Mouse (Mus musculus): ENCODE measurements around the gene Dennd2a. TPM values are rescaled to one million over a fixed set of nuclear protein-coding genes. Genes with fewer than 3 reads are reported as not detected.
"Not testable (repeated sequence)": the region's sequence is repeated elsewhere in the genome, so short reads cannot be mapped to it uniquely, and the experiment has no call there.

Dennd2a gene
- polyA plus RNA-seq, 1 experiment from 2014 or later, result 1.5 TPM

DNA sequence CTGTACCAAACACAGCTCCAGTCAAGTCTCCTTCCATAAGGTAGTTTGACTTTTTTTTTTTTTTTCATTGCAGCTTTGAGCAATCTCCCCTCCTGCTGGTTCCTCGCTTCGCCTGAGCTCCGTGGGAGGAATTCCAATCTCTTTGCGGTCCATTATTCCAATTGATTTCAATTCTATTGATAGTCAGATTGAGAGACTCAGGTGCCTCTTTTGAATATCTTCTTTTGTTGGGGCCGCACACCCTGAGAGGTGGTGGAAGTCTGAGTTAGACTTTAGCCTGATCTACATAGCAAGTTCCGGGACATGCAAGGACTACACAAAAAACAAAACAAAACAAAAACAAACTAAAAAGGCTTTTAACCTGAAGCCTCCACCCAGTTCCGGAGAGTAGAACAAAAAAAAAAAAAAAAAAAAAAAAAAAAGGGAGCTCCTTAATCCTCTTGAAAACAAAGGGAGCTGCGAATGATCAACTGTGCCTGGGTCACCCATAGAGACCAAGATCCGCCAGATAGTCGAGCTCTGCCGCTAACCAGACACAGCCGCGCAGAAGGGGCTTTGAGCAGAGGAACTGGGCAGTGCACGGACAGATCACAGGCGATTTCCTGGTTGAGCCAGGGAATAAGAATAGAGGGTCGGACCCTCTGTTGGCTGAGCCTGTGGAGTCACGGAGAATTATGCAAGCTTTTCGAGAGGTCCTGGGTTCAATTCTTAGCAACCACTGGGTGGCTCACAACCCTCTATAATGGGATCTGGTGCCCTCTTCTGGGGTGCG lies 111.7 kb downstream of the Dennd2a start:
- no peak for ATAC-seq (ENCODE audit: insufficient read depth)
- no peaks in the 10 kb centered on the region for H3K9me3 ChIP-seq (replicated peaks)
- H3K27ac ChIP-seq (replicated peaks), result no peak overlapping the region
- H3K4me3 ChIP-seq (replicated peaks), result no peak overlapping the region
- H3K4me1 ChIP-seq (replicated peaks), result 0 out of 2 replicates have a peak, but pooled peaks cover 3% of the 10 kb centered on the region
- no peaks in the 10 kb centered on the region for H3K36me3 ChIP-seq (replicated peaks)
- 25% methylated on average over 19 of the region's 19 CpGs for WGBS (ENCODE audit: insufficient replicate concordance)
- H3K9ac ChIP-seq, result no peak overlapping the region
- H3K27me3 ChIP-seq, result peaks cover 31% of the 10 kb centered on the region
- peak overlapping the region; percentile 20 for H3K4me2 ChIP-seq

DNA sequence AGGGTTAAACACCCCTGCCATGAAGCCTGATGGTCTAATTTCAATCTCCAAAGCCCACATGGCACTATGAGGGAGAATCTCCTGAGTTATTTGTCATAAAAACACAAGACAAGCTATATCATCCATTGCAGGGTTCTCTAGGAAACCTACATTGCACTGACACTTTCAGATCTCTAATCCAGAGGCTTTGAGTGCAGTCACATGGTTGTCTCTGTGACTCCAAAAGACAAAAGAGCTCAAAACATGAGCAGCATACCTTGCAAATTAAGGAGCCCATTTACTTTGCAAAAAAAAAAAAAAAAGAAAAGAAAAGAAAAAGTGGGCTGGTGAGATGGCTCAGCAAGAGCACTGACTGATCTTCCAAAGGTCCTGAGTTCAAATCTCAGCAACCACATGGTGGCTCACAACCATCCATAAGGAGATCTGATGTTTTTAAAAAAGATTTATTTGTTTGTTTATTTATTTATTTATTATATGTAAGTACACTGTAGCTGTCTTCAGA lies 114.8 kb downstream of the Dennd2a start:
- no peak overlapping the region for H3K27ac ChIP-seq (replicated peaks)
- H3K4me3 ChIP-seq (replicated peaks), result no peak overlapping the region
- no peaks in the 10 kb centered on the region for H3K9me3 ChIP-seq (replicated peaks)
- H3K27me3 ChIP-seq, result peaks cover 21% of the 10 kb centered on the region
- H3K36me3 ChIP-seq (replicated peaks), result no peaks in the 10 kb centered on the region
- H3K4me1 ChIP-seq (replicated peaks), result 0 out of 2 replicates have a peak, but pooled peaks cover 3% of the 10 kb centered on the region
- no peak overlapping the region for H3K4me2 ChIP-seq
- ATAC-seq (ENCODE audit: insufficient read depth), result no peak
- H3K9ac ChIP-seq, result no peak overlapping the region

DNA sequence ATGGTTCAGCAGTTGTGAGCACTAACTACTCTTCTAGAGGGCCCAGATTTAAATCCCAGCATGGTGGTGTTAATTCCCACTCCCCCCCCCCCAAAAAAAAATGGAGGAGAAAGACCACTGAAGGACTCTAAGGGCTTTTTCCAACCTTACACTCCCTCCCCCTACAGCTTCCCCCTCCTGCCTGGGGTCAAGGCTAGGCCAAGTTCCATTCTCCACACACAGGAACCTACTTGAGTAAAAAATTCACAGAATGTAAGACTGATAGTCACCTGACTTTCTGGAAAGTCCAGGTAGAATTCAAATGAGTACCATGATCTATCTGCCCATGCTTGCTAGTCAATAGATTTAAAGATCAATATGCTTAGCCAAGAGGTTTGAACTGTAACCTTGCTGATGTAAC lies 117.5 kb downstream of the Dennd2a start:
- Histone ChIP-seq H3K4me3 (replicated peaks) (no peak overlapping the region), H3K27me3 (peaks cover 11% of the 10 kb centered on the region), H3K36me3 (replicated peaks) (no peaks in the 10 kb centered on the region), H3K9me3 (replicated peaks) (no peaks in the 10 kb centered on the region), H3K27ac (replicated peaks) (no peak overlapping the region), H3K4me1 (replicated peaks) (peaks cover 15% of the 10 kb centered on the region), H3K4me2 (no peak overlapping the region), H3K9ac (no peak overlapping the region)
- ATAC-seq (ENCODE audit: insufficient read depth), result no peak

DNA sequence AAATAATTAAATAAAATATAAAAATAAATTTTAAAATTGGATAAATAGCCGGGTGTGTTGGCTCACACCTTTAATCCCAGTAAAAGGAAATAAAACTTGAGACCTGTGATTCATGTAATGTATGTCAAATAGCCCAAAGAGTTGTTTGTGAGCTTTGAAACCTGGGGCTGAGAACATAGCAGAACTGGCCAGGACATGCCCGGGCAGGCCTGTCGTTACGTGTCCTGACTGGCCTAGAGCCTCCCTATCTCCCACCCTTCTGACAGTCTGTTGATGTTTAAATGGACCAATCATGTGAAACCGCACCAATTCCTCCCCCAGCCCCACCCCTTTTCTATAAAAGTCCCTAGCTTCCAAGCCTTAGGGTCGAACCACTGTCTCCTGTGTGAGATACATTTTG lies 120.1 kb downstream of the Dennd2a start:
- peaks cover 37% of the 10 kb centered on the region for H3K4me1 ChIP-seq (replicated peaks)
- H3K36me3 ChIP-seq (replicated peaks); ATAC-seq (ENCODE audit: insufficient read depth); H3K9ac ChIP-seq; H3K9me3 ChIP-seq (replicated peaks); H3K4me2 ChIP-seq; H3K27me3 ChIP-seq; H3K27ac ChIP-seq (replicated peaks); H3K4me3 ChIP-seq (replicated peaks): not testable (repeated sequence)
- WGBS (ENCODE audit: insufficient replicate concordance), result 81% methylated on average over 6 of the region's 6 CpGs

DNA sequence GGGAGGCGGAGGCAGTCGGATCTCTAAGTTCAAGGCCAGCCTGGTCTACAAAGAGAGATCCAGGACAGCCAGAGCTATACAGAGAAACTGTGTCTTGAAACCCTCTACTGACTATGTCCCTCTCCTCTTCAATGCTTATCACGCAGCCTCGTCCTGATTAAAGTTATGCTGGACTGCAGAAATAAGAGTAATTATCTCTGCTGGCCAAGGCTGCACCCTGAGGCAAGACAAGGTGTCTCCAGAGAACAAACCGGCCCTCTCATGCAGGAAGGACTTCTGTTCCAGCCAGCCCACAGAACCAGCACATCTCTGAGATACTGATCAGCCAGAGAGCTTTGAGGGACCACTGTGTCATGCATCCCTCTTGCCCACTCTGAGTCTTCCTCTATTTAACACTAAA lies 121.8 kb downstream of the Dennd2a start:
- Histone ChIP-seq H3K4me2 (no peak overlapping the region), H3K4me3 (replicated peaks) (no peak overlapping the region), H3K9me3 (replicated peaks) (no peaks in the 10 kb centered on the region), H3K27ac (replicated peaks) (peak overlapping the region; percentile 51), H3K9ac (peak overlapping the region; percentile 13; the same call in 1 of the 2 replicates), H3K36me3 (replicated peaks) (no peaks in the 10 kb centered on the region), H3K27me3 (0 out of 2 replicates have a peak, but pooled peaks cover 3% of the 10 kb centered on the region), H3K4me1 (replicated peaks) (peaks cover 39% of the 10 kb centered on the region)
- 44% methylated on average over 5 of the region's 5 CpGs for WGBS (ENCODE audit: insufficient replicate concordance)
- peak; percentile 67 for ATAC-seq (ENCODE audit: insufficient read depth)

DNA sequence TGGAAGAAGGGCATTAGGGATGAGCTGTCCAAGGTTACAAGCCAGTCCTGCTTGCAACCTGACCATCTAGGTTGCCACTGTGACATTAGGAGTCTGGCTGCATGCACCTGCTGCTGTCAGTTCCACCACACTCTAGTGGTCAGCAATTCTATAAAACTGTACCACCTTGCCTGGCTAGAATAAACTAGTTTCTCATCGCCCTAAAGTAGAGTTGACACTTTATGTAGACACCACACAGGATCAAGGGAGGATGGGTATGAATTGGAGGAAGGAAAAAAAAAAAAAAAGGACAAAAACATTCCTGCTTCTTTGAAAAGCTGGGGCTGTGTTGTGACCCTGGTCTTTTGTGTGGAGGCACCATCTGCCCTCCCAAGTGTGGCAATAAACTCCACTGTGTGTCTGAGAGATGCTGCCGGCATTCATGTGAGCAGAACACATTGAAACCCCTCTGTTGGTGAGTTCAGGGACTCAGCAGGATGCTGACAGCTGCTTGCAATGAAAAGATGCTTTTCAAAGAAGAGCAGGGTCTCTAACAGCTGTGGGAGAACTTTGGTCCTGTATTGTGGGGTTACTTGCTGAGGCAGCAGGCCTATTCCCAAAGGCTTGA lies 122.7 kb downstream of the Dennd2a start:
- peak overlapping the region; percentile 51 for H3K27ac ChIP-seq (replicated peaks)
- H3K4me1 ChIP-seq (replicated peaks), result peaks cover 48% of the 10 kb centered on the region
- H3K4me2 ChIP-seq, result no peak overlapping the region
- 0 out of 2 replicates have a peak, but pooled peaks cover 3% of the 10 kb centered on the region for H3K27me3 ChIP-seq
- H3K9me3 ChIP-seq (replicated peaks), result no peaks in the 10 kb centered on the region
- 65% methylated on average over 2 of the region's 2 CpGs for WGBS (ENCODE audit: insufficient replicate concordance)
- no peak overlapping the region for H3K9ac ChIP-seq
- no peak for ATAC-seq (ENCODE audit: insufficient read depth)
- no peak overlapping the region for H3K4me3 ChIP-seq (replicated peaks)
- H3K36me3 ChIP-seq (replicated peaks), result no peaks in the 10 kb centered on the region

DNA sequence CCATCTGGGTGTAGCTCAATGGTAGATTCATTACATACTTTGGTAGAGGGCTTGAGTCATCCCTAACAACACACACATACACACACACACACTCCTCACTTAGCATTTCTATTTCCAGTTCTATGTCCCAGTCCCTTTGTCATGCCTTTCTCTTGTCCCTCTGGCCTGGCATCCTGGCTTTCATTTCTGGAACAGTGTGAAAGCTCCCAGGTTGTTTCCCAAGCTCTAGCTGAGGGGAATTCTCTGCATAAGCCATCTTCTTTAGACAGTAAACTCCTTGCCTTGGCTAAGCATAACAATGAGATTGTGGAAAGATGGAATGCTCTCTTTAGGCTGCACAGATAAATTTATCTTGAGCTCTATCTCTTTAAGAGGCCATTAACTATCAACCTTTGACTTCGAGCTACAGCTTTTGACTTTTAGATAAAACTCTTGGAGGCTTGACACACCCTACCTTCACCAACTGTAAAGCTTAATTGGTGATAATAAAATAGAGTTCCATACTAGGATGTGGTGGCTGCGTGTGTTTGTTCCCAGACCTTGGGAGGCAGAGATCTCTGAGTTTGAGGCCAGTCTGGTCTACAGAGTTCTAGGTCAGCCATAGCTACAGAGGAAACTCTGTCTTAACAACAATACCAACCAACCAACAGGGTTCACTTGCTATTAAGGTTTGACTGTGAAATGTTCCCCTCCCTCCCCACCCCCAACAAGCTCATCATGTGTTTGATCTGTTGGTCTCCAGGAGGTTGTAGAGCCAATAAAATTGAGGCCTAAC lies 123.4 kb downstream of the Dennd2a start:
- H3K4me1 ChIP-seq (replicated peaks), result peaks cover 54% of the 10 kb centered on the region
- no peaks in the 10 kb centered on the region for H3K9me3 ChIP-seq (replicated peaks)
- peak overlapping the region; percentile 51 for H3K27ac ChIP-seq (replicated peaks)
- peak overlapping the region; percentile 8; the same call in 1 of the 2 replicates for H3K4me2 ChIP-seq
- H3K27me3 ChIP-seq, result 0 out of 2 replicates have a peak, but pooled peaks cover 3% of the 10 kb centered on the region
- ATAC-seq (ENCODE audit: insufficient read depth), result peak; percentile 60
- H3K4me3 ChIP-seq (replicated peaks), result no peak overlapping the region
- no peaks in the 10 kb centered on the region for H3K36me3 ChIP-seq (replicated peaks)
- no peak overlapping the region for H3K9ac ChIP-seq
- WGBS (ENCODE audit: insufficient replicate concordance), result 16% methylated on average over 2 of the region's 2 CpGs

DNA sequence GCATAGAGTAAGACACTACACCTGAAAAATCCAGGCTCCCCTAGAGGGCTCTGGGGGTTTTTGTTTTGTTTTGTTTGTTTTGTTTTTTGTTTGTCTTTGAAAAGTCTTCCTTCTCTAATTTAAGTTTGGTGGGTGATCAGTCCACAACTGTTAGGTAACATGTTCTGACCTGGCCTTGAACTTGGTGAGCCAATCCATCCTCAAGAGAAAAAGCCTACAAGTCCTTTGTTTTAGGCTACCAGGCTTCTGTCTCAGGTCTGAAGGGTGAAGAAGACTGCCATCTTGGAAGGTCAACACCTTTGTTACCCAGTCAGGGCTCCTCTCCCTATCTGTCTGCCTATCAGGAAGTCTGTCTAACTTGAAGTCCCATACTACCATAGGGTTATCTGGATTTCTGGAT lies 124.0 kb downstream of the Dennd2a start:
- Histone ChIP-seq H3K9me3 (replicated peaks) (no peaks in the 10 kb centered on the region), H3K4me3 (replicated peaks) (no peak overlapping the region), H3K27me3 (0 out of 2 replicates have a peak, but pooled peaks cover under 1% of the 10 kb centered on the region), H3K36me3 (replicated peaks) (no peaks in the 10 kb centered on the region), H3K4me1 (replicated peaks) (peaks cover 60% of the 10 kb centered on the region), H3K27ac (replicated peaks) (peak overlapping the region; percentile 51), H3K9ac (no peak overlapping the region), H3K4me2 (no peak overlapping the region)
- ATAC-seq (ENCODE audit: insufficient read depth), result no peak

DNA sequence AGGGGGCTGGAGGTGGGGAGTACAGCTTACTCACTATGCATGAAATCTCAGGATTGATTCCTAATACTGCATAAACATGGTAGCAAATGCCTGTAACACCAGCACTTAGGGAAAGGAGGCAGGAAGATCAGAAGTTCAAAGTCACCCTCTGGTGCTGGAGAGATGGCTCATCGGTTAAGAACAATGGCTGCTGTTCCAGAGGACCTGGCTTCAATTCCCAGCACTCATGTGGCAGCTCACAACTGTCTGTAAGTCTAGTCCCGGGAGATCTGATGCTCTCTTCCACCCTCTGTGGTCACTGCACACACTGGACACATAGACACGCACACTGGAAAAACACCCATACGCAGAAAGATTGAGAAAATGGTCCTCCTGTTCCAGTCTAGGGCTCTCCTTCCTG lies 124.5 kb downstream of the Dennd2a start:
- Histone ChIP-seq H3K27me3 (no peaks in the 10 kb centered on the region), H3K36me3 (replicated peaks) (no peaks in the 10 kb centered on the region), H3K27ac (replicated peaks) (peak overlapping the region; percentile 51), H3K4me2 (no peak overlapping the region), H3K9ac (no peak overlapping the region), H3K9me3 (replicated peaks) (no peaks in the 10 kb centered on the region), H3K4me1 (replicated peaks) (peaks cover 65% of the 10 kb centered on the region), H3K4me3 (replicated peaks) (no peak overlapping the region)
- 86% methylated on average over 4 of the region's 4 CpGs for WGBS (ENCODE audit: insufficient replicate concordance)
- no peak for ATAC-seq (ENCODE audit: insufficient read depth)

DNA sequence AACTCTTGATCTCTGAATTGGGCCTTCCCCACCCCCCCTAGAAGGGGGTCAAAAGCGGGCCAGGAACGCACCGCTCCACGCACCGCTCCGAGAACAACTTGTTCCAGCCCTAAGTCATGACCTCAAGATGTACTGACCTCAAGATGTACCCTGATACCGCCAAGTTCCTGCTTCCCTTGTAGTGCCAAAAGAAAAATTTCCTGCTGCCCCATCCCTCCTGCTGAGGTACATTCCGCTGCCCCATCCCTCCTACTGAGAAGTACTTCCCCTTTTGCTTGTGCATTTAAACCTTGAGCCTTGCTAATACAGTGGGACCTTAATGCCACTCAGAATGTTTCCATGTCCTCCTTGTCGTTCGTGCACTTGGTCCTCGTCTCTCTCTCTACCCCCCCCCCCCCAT lies 126.9 kb downstream of the Dennd2a start:
- H3K9ac ChIP-seq, result no peak overlapping the region; the same call in 1 of the 2 replicates
- no peaks in the 10 kb centered on the region for H3K9me3 ChIP-seq (replicated peaks)
- no peak overlapping the region for H3K4me2 ChIP-seq
- no peaks in the 10 kb centered on the region for H3K36me3 ChIP-seq (replicated peaks)
- WGBS (ENCODE audit: insufficient replicate concordance), result 61% methylated on average over 11 of the region's 11 CpGs
- no peak for ATAC-seq (ENCODE audit: insufficient read depth)
- no peak overlapping the region for H3K4me3 ChIP-seq (replicated peaks)
- peak overlapping the region; percentile 93 for H3K27ac ChIP-seq (replicated peaks)
- H3K27me3 ChIP-seq, result no peaks in the 10 kb centered on the region
- H3K4me1 ChIP-seq (replicated peaks), result peaks cover 77% of the 10 kb centered on the region

Measured in liver, embryonic 15.5 days (tissue).